Mouse (Mus musculus) T-cell, adult 2 months (primary cell): ENCODE data around the gene Zfp42.
"Not testable (repeated sequence)": the region's sequence is repeated elsewhere in the genome, so short reads cannot be mapped to it uniquely, and the experiment has no call there.

Experiments
- DNase-seq: peaks from one replicate; pipeline ENCODE4 v3.0.0; 2022; ENCODE audit warnings: low spot score

Zfp42 gene

GRCm38 (mm10) chr8:43306896-43307295 is at the start of gene Zfp42:
TSS of gene Zfp42 (minus strand) at chr8:43306980.
- DNase-seq, result no peak

- DNase-seq, result no peak
Observed at GRCm38 (mm10) chr8:43356069-43356770, 49.4 kb upstream of the Zfp42 start.

- not testable (repeated sequence) for DNase-seq
Observed at GRCm38 (mm10) chr8:43352241-43352640, 45.5 kb upstream of the Zfp42 start.

- DNase-seq, result no peak
Observed at GRCm38 (mm10) chr8:43338555-43338954, 31.8 kb upstream of the Zfp42 start.

- no peak for DNase-seq
Observed at GRCm38 (mm10) chr8:43333465-43333864, 26.7 kb upstream of the Zfp42 start.

GRCm38 (mm10) chr8:43331657-43332056 is 24.9 kb upstream of the Zfp42 start:
- no peak for DNase-seq

- no peak for DNase-seq
Observed at GRCm38 (mm10) chr8:43329913-43330705, 23.3 kb upstream of the Zfp42 start.

- DNase-seq, result no peak
Observed at GRCm38 (mm10) chr8:43328666-43329065, 21.9 kb upstream of the Zfp42 start.

- no peak for DNase-seq
Observed at GRCm38 (mm10) chr8:43320771-43321170, 14.0 kb upstream of the Zfp42 start.

- no peak for DNase-seq
Observed at GRCm38 (mm10) chr8:43308213-43308612, 1.4 kb upstream of the Zfp42 start.

GRCm38 (mm10) chr8:43305676-43306075 is 1.1 kb downstream of the Zfp42 start:
- no peak for DNase-seq

- no peak for DNase-seq
Observed at GRCm38 (mm10) chr8:43299796-43300195, 7.0 kb downstream of the Zfp42 start.

GRCm38 (mm10) chr8:43295826-43296225 is 11.0 kb downstream of the Zfp42 start:
- no peak for DNase-seq

- DNase-seq, result no peak
Observed at GRCm38 (mm10) chr8:43294191-43294590, 12.6 kb downstream of the Zfp42 start.

GRCm38 (mm10) chr8:43290424-43291111 is 16.2 kb downstream of the Zfp42 start:
- DNase-seq, result no peak

GRCm38 (mm10) chr8:43289781-43290180 is 17.0 kb downstream of the Zfp42 start:
- DNase-seq, result no peak

GRCm38 (mm10) chr8:43288840-43289239 is 17.9 kb downstream of the Zfp42 start:
- DNase-seq, result no peak

GRCm38 (mm10) chr8:43287456-43287855 is 19.3 kb downstream of the Zfp42 start:
- DNase-seq, result no peak

- DNase-seq, result no peak
Observed at GRCm38 (mm10) chr8:43283231-43283630, 23.5 kb downstream of the Zfp42 start.

- no peak for DNase-seq
Observed at GRCm38 (mm10) chr8:43278397-43278796, 28.4 kb downstream of the Zfp42 start.

GRCm38 (mm10) chr8:43260961-43261360 is 45.8 kb downstream of the Zfp42 start:
- no peak for DNase-seq

- no peak for DNase-seq
Observed at GRCm38 (mm10) chr8:43257886-43258285, 48.9 kb downstream of the Zfp42 start.

GRCm38 (mm10) chr8:43255695-43256094 is 51.1 kb downstream of the Zfp42 start:
- no peak for DNase-seq
